Mouse (Mus musculus): ENCODE data around the gene 4933417A18Rik. TPM values are rescaled to one million over a fixed set of nuclear protein-coding genes. Genes with fewer than 3 reads are reported as not detected.
"Not testable (repeated sequence)": the region's sequence is repeated elsewhere in the genome, so short reads cannot be mapped to it uniquely, and the experiment has no call there.

The 4933417A18Rik gene
- polyA plus RNA-seq (2014; fragmentation: Nextera tagmentation; extraction: Ambion mirVana), result not detected in 2 replicates

GRCm38 (mm10) chr13:34924210-34924609 lies at the start of gene 4933417A18Rik, which contains the start of gene Fam217a:
4933417A18Rik (plus strand) TSS chr13:34924409.
Fam217a (minus strand) TSS chr13:34924310.
- Histone ChIP-seq H3K4me1 (ENCODE audit: control insufficient read depth in 2 of 2, insufficient read depth in 2 of 2, low read length in 2 of 2) (no peaks in the 10 kb centered on the region), H3K27ac (replicated peaks in 1 of 2; ENCODE audit: control insufficient read depth in 1 of 2, insufficient read depth in 1 of 2, low read depth in 2 of 2, low read length in 2 of 2) (no peak within 1 kb of the TSS), H3K9ac (ENCODE audit: low read length) (no peak within 1 kb of the TSS), H3K9me3 (ENCODE audit: control insufficient read depth, low read length) (no peaks in the 10 kb centered on the region), H3K36me3 (ENCODE audit: control insufficient read depth, insufficient read depth, low read length) (no peaks in the 10 kb centered on the region), H3K27me3 (ENCODE audit: control insufficient read depth, insufficient read depth, low read length) (no peaks in the 10 kb centered on the region), H3K4me2 (ENCODE audit: low read length) (no peak within 1 kb of the TSS), H3K4me3 (ENCODE audit: control insufficient read depth in 1 of 2, insufficient read depth in 1 of 2, low read depth in 1 of 2, low read length in 2 of 2) (no peak within 1 kb of the TSS)
- no peak for ATAC-seq (ENCODE audit: insufficient number of reproducible peaks, insufficient read depth, low FRiP score, low read depth)
- 78% methylated on average over 4 of the region's 4 CpGs for WGBS

- Histone ChIP-seq H3K27ac (replicated peaks in 1 of 2; ENCODE audit: control insufficient read depth in 1 of 2, insufficient read depth in 1 of 2, low read depth in 2 of 2, low read length in 2 of 2) (peak overlapping the region; percentile 96 to 98), H3K9ac (ENCODE audit: low read length) (peak overlapping the region; percentile 92), H3K4me1 (ENCODE audit: control insufficient read depth in 2 of 2, insufficient read depth in 2 of 2, low read length in 2 of 2) (peaks cover 0 to 20% of the 10 kb centered on the region in 2 experiments; a peak in 2 of 4 replicates), H3K4me3 (ENCODE audit: control insufficient read depth in 1 of 2, insufficient read depth in 1 of 2, low read depth in 1 of 2, low read length in 2 of 2) (peak overlapping the region; percentile 84 to 96), H3K4me2 (ENCODE audit: low read length) (peak overlapping the region; percentile 86)
- ATAC-seq (ENCODE audit: insufficient number of reproducible peaks, insufficient read depth, low FRiP score, low read depth); H3K36me3 ChIP-seq (ENCODE audit: control insufficient read depth, insufficient read depth, low read length); H3K27me3 ChIP-seq (ENCODE audit: control insufficient read depth, insufficient read depth, low read length); H3K9me3 ChIP-seq (ENCODE audit: control insufficient read depth, low read length): not testable (repeated sequence)
- 19% methylated on average over 13 of the region's 13 CpGs for WGBS
Observed at GRCm38 (mm10) chr13:34874736-34875135, 49.5 kb upstream of the 4933417A18Rik start.

- peaks cover 0 to 20% of the 10 kb centered on the region in 2 experiments; a peak in 2 of 4 replicates for H3K4me1 ChIP-seq (ENCODE audit: control insufficient read depth in 2 of 2, insufficient read depth in 2 of 2, low read length in 2 of 2)
- peak within 1 kb of the TSS; percentile 92 for H3K9ac ChIP-seq (ENCODE audit: low read length)
- 0 out of 2 replicates have a peak, but pooled peaks cover 3% of the 10 kb centered on the region for H3K36me3 ChIP-seq (ENCODE audit: control insufficient read depth, insufficient read depth, low read length)
- no peaks in the 10 kb centered on the region for H3K27me3 ChIP-seq (ENCODE audit: control insufficient read depth, insufficient read depth, low read length)
- H3K4me3 ChIP-seq (ENCODE audit: control insufficient read depth in 1 of 2, insufficient read depth in 1 of 2, low read depth in 1 of 2, low read length in 2 of 2), result peak within 1 kb of the TSS; percentile 84 to 96
- peak within 1 kb of the TSS; percentile 86 for H3K4me2 ChIP-seq (ENCODE audit: low read length)
- peak; percentile 66 for ATAC-seq (ENCODE audit: insufficient number of reproducible peaks, insufficient read depth, low FRiP score, low read depth)
- 1% methylated on average over 40 of the region's 40 CpGs for WGBS
- peak within 1 kb of the TSS; percentile 96 to 98 for H3K27ac ChIP-seq (replicated peaks in 1 of 2; ENCODE audit: control insufficient read depth in 1 of 2, insufficient read depth in 1 of 2, low read depth in 2 of 2, low read length in 2 of 2)
- no peaks in the 10 kb centered on the region for H3K9me3 ChIP-seq (ENCODE audit: control insufficient read depth, low read length)
Observed at GRCm38 (mm10) chr13:34875166-34875710, 49.0 kb upstream of the 4933417A18Rik start, which contains the start of gene Prpf4b. Prpf4b (plus strand) TSS chr13:34875302.

GRCm38 (mm10) chr13:34875741-34876445 lies 48.3 kb upstream of the 4933417A18Rik start:
- Histone ChIP-seq H3K9ac (ENCODE audit: low read length) (peak overlapping the region; percentile 92), H3K4me3 (ENCODE audit: control insufficient read depth in 1 of 2, insufficient read depth in 1 of 2, low read depth in 1 of 2, low read length in 2 of 2) (peak overlapping the region; percentile 84 to 96), H3K4me1 (ENCODE audit: control insufficient read depth in 2 of 2, insufficient read depth in 2 of 2, low read length in 2 of 2) (peaks cover 0 to 20% of the 10 kb centered on the region in 2 experiments; a peak in 2 of 4 replicates), H3K36me3 (ENCODE audit: control insufficient read depth, insufficient read depth, low read length) (0 out of 2 replicates have a peak, but pooled peaks cover 3% of the 10 kb centered on the region), H3K27ac (replicated peaks in 1 of 2; ENCODE audit: control insufficient read depth in 1 of 2, insufficient read depth in 1 of 2, low read depth in 2 of 2, low read length in 2 of 2) (peak overlapping the region; percentile 96 to 98), H3K27me3 (ENCODE audit: control insufficient read depth, insufficient read depth, low read length) (no peaks in the 10 kb centered on the region), H3K4me2 (ENCODE audit: low read length) (peak overlapping the region; percentile 86), H3K9me3 (ENCODE audit: control insufficient read depth, low read length) (no peaks in the 10 kb centered on the region)
- WGBS, result under 1% methylated on average over 49 of the region's 50 CpGs
- peak; percentile 44 for ATAC-seq (ENCODE audit: insufficient number of reproducible peaks, insufficient read depth, low FRiP score, low read depth)

GRCm38 (mm10) chr13:34876481-34876880 lies 47.7 kb upstream of the 4933417A18Rik start:
- Histone ChIP-seq H3K4me1 (ENCODE audit: control insufficient read depth in 2 of 2, insufficient read depth in 2 of 2, low read length in 2 of 2) (peaks cover 0 to 20% of the 10 kb centered on the region in 2 experiments; a peak in 2 of 4 replicates), H3K4me3 (ENCODE audit: control insufficient read depth in 1 of 2, insufficient read depth in 1 of 2, low read depth in 1 of 2, low read length in 2 of 2) (peak overlapping the region; percentile 84 to 96; a peak in 3 of 4 replicates), H3K9ac (ENCODE audit: low read length) (peak overlapping the region; percentile 92), H3K9me3 (ENCODE audit: control insufficient read depth, low read length) (no peaks in the 10 kb centered on the region), H3K27me3 (ENCODE audit: control insufficient read depth, insufficient read depth, low read length) (no peaks in the 10 kb centered on the region), H3K27ac (replicated peaks in 1 of 2; ENCODE audit: control insufficient read depth in 1 of 2, insufficient read depth in 1 of 2, low read depth in 2 of 2, low read length in 2 of 2) (no peak overlapping the region), H3K36me3 (ENCODE audit: control insufficient read depth, insufficient read depth, low read length) (0 out of 2 replicates have a peak, but pooled peaks cover 3% of the 10 kb centered on the region), H3K4me2 (ENCODE audit: low read length) (peak overlapping the region; percentile 86)
- 0% methylated on average over 3 of the region's 3 CpGs for WGBS
- ATAC-seq (ENCODE audit: insufficient number of reproducible peaks, insufficient read depth, low FRiP score, low read depth), result no peak

GRCm38 (mm10) chr13:34892871-34893270 lies 31.3 kb upstream of the 4933417A18Rik start:
- Histone ChIP-seq H3K4me1 (ENCODE audit: control insufficient read depth in 2 of 2, insufficient read depth in 2 of 2, low read length in 2 of 2) (no peaks in the 10 kb centered on the region), H3K4me2 (ENCODE audit: low read length) (no peak overlapping the region), H3K9ac (ENCODE audit: low read length) (no peak overlapping the region), H3K9me3 (ENCODE audit: control insufficient read depth, low read length) (no peaks in the 10 kb centered on the region), H3K27me3 (ENCODE audit: control insufficient read depth, insufficient read depth, low read length) (no peaks in the 10 kb centered on the region), H3K27ac (replicated peaks in 1 of 2; ENCODE audit: control insufficient read depth in 1 of 2, insufficient read depth in 1 of 2, low read depth in 2 of 2, low read length in 2 of 2) (no peak overlapping the region), H3K4me3 (ENCODE audit: control insufficient read depth in 1 of 2, insufficient read depth in 1 of 2, low read depth in 1 of 2, low read length in 2 of 2) (no peak overlapping the region), H3K36me3 (ENCODE audit: control insufficient read depth, insufficient read depth, low read length) (peaks cover 99% of the 10 kb centered on the region)
- ATAC-seq (ENCODE audit: insufficient number of reproducible peaks, insufficient read depth, low FRiP score, low read depth), result no peak
- WGBS, result 92% methylated on average over 1 of the region's 1 CpGs

GRCm38 (mm10) chr13:34914614-34915013 lies 9.6 kb upstream of the 4933417A18Rik start:
- Histone ChIP-seq H3K9ac (ENCODE audit: low read length) (no peak overlapping the region), H3K27ac (replicated peaks in 1 of 2; ENCODE audit: control insufficient read depth in 1 of 2, insufficient read depth in 1 of 2, low read depth in 2 of 2, low read length in 2 of 2) (no peak overlapping the region), H3K4me1 (ENCODE audit: control insufficient read depth in 2 of 2, insufficient read depth in 2 of 2, low read length in 2 of 2) (peaks cover 8 to 13% of the 10 kb centered on the region in 2 experiments; a peak in 3 of 4 replicates), H3K4me2 (ENCODE audit: low read length) (no peak overlapping the region), H3K36me3 (ENCODE audit: control insufficient read depth, insufficient read depth, low read length) (no peaks in the 10 kb centered on the region), H3K27me3 (ENCODE audit: control insufficient read depth, insufficient read depth, low read length) (no peaks in the 10 kb centered on the region), H3K4me3 (ENCODE audit: control insufficient read depth in 1 of 2, insufficient read depth in 1 of 2, low read depth in 1 of 2, low read length in 2 of 2) (no peak overlapping the region), H3K9me3 (ENCODE audit: control insufficient read depth, low read length) (no peaks in the 10 kb centered on the region)
- 81% methylated on average over 9 of the region's 9 CpGs for WGBS
- no peak for ATAC-seq (ENCODE audit: insufficient number of reproducible peaks, insufficient read depth, low FRiP score, low read depth)
